Mouse (Mus musculus): ENCODE data around the gene Ift122.

- TF ChIP-seq USF2 (IDR thresholded peaks at IDR 0.05; ENCODE audit: borderline replicate concordance in 1 of 2, insufficient read depth in 1 of 2, low read depth in 1 of 2, low read length in 2 of 2) (no peak), ZMIZ1 (IDR thresholded peaks at IDR 0.05; ENCODE audit: low read depth, low read length) (no peak), POLR2A (IDR thresholded peaks at IDR 0.05; ENCODE audit: control insufficient read depth in 1 of 2, insufficient read depth in 1 of 2, low read depth in 1 of 2, low read length in 2 of 2, poor library complexity in 1 of 2) (no peak), ETS1 (IDR thresholded peaks at IDR 0.05; ENCODE audit: low read depth, low read length) (no peak), EP300 (IDR thresholded peaks at IDR 0.05; ENCODE audit: low read depth in 1 of 2, low read length in 2 of 2) (no peak), CTCF (IDR thresholded peaks at IDR 0.05 in 2 of 3, conservative IDR thresholded peaks at IDR 0.05 in 1 of 3; ENCODE audit: control insufficient read depth in 1 of 3, insufficient read depth in 1 of 3, low read depth in 2 of 3, low read length in 3 of 3, poor library complexity in 1 of 3, severe bottlenecking in 1 of 3) (no peak)
Measured at GRCm38 (mm10) chr6:115959151-115959691, 106.0 kb downstream of the Ift122 start.
